Mouse (Mus musculus) R1 (cell line): ENCODE results near the gene Adprh.

Source experiments
- DNase-seq: peaks from one replicate; pipeline ENCODE4 v3.0.0-alpha.2; 2018; ENCODE audit warnings: low read depth, low spot score

Adprh gene

DNA sequence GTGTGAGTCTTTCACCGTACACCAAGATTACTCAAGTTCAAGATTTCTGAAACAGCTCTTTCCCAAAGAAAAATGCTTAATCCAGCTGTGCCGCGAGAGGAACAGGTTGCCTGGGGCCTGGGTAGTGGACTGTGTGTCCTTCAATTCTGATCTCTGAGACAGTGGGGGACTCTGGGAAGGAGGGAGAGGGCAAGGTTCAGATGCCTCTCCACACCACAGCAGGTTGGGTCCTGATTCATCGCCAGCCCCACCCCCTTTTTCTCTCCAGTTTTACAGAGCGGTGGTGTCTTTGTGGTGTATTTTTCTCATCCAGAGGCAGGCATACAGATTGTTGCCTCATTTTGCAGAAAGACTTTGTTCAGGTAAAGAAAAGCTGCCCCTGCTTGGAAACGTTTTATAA, 54.2 kb downstream of the Adprh start:
- no peak for DNase-seq

DNA sequence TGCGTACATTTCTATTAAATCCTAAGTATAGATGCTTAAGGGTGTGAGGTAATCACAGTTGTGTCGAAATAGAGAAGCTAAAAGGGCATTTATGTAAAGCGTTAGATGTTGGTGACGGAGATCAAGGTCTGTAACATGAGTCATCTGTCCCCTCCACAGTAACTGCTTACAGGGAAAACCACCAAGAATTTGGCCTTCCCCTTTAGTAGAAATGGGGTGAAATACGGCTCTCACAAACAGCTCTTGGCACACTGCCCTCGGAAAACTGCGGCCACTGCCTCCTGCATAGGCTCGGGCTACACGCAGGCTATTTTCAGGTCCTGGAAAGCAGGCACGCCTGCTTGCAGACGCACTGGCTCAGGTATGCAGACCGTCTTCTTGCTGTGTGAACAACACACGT, 56.3 kb downstream of the Adprh start:
- DNase-seq: no peak

DNA sequence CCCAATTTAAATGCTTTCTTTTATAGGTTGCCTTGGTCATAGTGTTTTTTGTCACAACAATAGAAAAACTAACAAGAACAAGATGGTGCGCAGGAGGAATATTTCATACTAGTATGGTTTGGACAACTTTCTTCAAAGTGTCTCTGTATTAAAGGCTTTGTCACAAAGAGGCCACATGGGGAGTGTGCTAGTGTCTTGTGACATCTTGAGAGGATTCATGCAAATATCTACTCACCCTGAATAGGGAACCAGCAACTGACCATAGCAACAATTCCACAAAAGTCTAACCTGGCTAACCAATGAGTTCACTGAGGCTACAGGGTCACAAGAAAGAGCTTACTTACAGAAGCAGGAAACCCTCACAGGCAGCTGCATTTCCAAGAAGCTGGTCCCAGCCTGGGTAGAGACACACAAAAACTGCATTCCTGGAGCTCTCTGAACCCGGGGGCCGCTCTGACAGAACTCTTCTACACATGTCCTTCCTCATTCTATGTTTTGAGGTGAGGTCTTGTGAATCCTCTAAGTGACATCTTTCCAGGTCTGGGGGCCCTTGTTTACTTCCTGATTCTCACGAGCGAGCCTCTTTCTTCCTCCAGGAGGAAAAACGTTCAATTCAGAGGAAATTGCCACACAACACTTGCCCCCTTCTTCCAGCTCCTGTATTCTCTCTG, 57.3 kb downstream of the Adprh start:
- DNase-seq: no peak

DNA sequence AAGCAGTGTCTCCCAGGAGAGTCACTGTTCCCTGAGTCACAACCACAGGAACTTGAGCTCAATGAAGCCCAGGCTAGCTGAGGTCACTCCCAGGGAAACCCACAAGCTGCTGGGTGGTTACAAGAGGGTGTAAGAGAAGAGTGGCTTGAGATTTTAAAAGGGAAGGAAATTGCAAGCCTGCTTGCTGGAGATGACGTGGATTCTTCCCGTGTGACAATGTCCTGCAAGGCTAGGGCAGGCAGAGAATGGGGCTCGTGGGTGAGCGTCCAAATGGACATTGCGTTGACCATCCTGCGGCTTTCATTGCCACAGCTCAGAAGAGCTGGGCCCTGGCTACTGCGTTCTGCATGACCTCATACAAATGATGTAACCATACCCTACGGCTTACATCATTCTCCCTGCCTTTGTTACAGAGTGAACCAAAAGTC, 58.3 kb downstream of the Adprh start:
- no peak for DNase-seq
